Mouse (Mus musculus): Measurements from ENCODE around the gene Itgam. TPM values are rescaled to one million over a fixed set of nuclear protein-coding genes. Genes with fewer than 3 reads are reported as not detected.

Gene Itgam
- polyA plus RNA-seq, 1 experiment from 2014 or later, result 0.42 TPM

DNA sequence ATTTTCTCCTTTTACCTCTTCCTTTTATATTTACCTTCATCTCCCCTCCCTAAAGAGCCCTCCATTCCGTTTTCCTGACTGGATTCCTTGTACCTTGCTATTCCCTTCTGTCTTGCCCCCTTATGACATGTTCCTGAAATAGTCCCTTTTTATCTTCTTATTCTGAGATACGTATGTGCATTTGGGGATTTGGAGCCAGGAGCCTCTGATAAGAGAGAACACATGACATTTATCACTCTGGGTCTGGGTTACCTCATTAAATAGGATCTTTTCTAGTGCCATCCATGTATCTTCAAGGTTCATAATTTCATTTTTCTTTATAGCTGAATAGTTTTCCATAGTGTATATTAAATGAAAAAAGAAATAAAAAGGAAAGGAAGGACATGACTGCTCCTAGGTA, 16.8 kb upstream of the Itgam start:
- no peaks in the 10 kb centered on the region for H3K9me3 ChIP-seq (ENCODE audit: control insufficient read depth, low read length)
- H3K4me2 ChIP-seq (replicated peaks; ENCODE audit: low read depth, low read length), result no peak overlapping the region
- H3K9ac ChIP-seq (ENCODE audit: low read depth, low read length), result no peak overlapping the region
- no peaks in the 10 kb centered on the region for H3K36me3 ChIP-seq (ENCODE audit: control insufficient read depth, insufficient read depth, low read length)
- H3K4me3 ChIP-seq (ENCODE audit: low read depth, low read length), result no peak overlapping the region
- 79% methylated on average over 2 of the region's 2 CpGs for WGBS
- ATAC-seq (ENCODE audit: low FRiP score) (no peak), DNase-seq (ENCODE audit: low spot score) (no peak)
- H3K4me1 ChIP-seq (replicated peaks; ENCODE audit: control insufficient read depth, insufficient read depth, low read length), result no peaks in the 10 kb centered on the region
- no peak overlapping the region for H3K27ac ChIP-seq (ENCODE audit: low read depth, low read length)
- no peaks in the 10 kb centered on the region for H3K27me3 ChIP-seq (ENCODE audit: control insufficient read depth, insufficient read depth, low read length)

DNA sequence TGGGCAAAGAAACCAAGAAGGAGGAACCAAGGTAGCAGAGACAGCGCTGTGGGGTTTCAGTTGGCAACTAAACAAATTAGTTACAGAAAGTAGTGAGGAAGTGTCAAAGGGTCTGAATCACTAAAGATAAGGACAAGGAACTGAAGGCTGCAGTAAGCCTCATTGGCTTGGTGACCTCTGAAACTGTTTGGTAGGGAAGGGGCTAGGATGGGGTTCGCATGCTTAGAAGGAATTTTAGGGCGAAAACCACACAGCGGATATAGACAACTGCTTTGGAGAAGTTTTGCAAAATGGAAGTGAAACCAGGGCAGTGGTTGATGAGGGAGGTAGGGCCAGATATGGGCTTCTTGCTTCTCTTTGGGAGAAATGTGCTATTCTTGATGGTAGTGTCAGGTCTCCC, 13.6 kb upstream of the Itgam start:
- Histone ChIP-seq H3K27me3 (ENCODE audit: control insufficient read depth, insufficient read depth, low read length) (no peaks in the 10 kb centered on the region), H3K4me2 (replicated peaks; ENCODE audit: low read depth, low read length) (no peak overlapping the region), H3K9me3 (ENCODE audit: control insufficient read depth, low read length) (no peaks in the 10 kb centered on the region), H3K4me1 (replicated peaks; ENCODE audit: control insufficient read depth, insufficient read depth, low read length) (no peaks in the 10 kb centered on the region), H3K36me3 (ENCODE audit: control insufficient read depth, insufficient read depth, low read length) (no peaks in the 10 kb centered on the region), H3K9ac (ENCODE audit: low read depth, low read length) (no peak overlapping the region), H3K27ac (ENCODE audit: low read depth, low read length) (no peak overlapping the region), H3K4me3 (ENCODE audit: low read depth, low read length) (no peak overlapping the region)
- no peak for DNase-seq (ENCODE audit: low spot score)
- 92% methylated on average over 4 of the region's 4 CpGs for WGBS
- no peak for ATAC-seq (ENCODE audit: low FRiP score)

DNA sequence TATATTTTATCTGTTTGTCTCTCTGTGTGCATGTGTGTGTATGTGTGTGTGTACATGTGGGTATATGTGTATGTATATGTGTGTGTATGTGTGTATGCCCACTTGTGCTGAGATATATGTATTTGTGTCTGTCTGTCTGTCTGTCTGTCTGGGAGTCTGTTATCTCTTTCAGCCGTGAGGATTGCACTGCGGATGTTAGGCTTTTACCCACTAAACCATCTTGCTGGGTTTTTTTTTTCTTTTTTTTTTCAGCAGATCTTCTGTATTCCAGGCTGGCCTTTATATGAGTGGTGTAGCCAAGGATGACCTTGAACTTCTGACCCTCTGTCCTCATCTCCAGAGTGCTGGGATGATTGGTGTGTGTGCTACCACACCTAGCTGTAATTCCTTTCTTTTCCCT, 13.2 kb upstream of the Itgam start:
- WGBS, result 80% methylated on average over 2 of the region's 2 CpGs
- ATAC-seq (ENCODE audit: low FRiP score) (no peak), DNase-seq (ENCODE audit: low spot score) (no peak)
- Histone ChIP-seq H3K9ac (ENCODE audit: low read depth, low read length) (no peak overlapping the region), H3K36me3 (ENCODE audit: control insufficient read depth, insufficient read depth, low read length) (no peaks in the 10 kb centered on the region), H3K9me3 (ENCODE audit: control insufficient read depth, low read length) (no peaks in the 10 kb centered on the region), H3K4me2 (replicated peaks; ENCODE audit: low read depth, low read length) (no peak overlapping the region), H3K27ac (ENCODE audit: low read depth, low read length) (no peak overlapping the region), H3K4me1 (replicated peaks; ENCODE audit: control insufficient read depth, insufficient read depth, low read length) (no peaks in the 10 kb centered on the region), H3K4me3 (ENCODE audit: low read depth, low read length) (no peak overlapping the region), H3K27me3 (ENCODE audit: control insufficient read depth, insufficient read depth, low read length) (no peaks in the 10 kb centered on the region)

DNA sequence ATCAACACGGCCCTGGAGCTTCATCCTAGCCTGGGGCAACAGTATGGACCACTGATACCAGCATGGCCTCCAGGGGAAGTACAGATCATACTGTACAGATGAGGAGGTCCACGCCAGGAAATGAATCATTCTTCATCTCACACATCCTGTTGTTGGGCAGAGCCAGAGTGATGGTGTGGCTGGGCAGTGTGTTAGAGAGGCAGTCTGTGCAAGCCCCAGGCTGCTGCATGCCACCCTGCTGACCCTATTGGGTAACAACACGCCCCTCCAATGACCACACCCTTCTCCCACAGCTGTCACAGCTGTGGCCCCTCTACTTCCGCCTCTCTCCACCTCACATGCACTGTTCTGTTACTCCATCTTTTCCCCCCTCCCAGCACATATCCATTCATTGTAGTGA, 11.7 kb upstream of the Itgam start:
- no peaks in the 10 kb centered on the region for H3K4me1 ChIP-seq (replicated peaks; ENCODE audit: control insufficient read depth, insufficient read depth, low read length)
- H3K27me3 ChIP-seq (ENCODE audit: control insufficient read depth, insufficient read depth, low read length), result no peaks in the 10 kb centered on the region
- no peak overlapping the region for H3K9ac ChIP-seq (ENCODE audit: low read depth, low read length)
- H3K4me3 ChIP-seq (ENCODE audit: low read depth, low read length), result no peak overlapping the region
- H3K4me2 ChIP-seq (replicated peaks; ENCODE audit: low read depth, low read length), result no peak overlapping the region
- no peak overlapping the region for H3K27ac ChIP-seq (ENCODE audit: low read depth, low read length)
- H3K36me3 ChIP-seq (ENCODE audit: control insufficient read depth, insufficient read depth, low read length), result no peaks in the 10 kb centered on the region
- 69% methylated on average over 4 of the region's 4 CpGs for WGBS
- no peak for ATAC-seq (ENCODE audit: low FRiP score)
- DNase-seq (ENCODE audit: low spot score), result no peak
- no peaks in the 10 kb centered on the region for H3K9me3 ChIP-seq (ENCODE audit: control insufficient read depth, low read length)

DNA sequence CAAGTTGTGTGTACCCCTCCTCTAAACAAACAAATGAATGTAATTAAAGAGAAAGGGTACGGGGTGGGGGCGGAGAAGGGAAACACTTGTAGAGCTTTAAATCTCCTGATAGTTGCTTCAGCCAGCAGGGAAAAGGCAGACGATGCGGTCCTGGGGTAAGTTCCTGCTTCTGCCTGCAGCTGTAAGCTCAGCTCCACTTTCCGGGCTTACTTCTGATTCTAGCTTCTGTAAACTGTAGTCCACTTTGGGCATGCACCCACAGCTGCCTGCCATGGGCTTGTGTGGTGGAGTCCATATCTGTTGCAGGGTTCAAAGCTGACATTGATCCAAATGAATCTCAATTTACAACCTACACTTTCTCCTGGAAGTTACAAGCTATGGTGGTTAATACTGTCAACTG, 9.4 kb upstream of the Itgam start:
- Histone ChIP-seq H3K4me1 (replicated peaks; ENCODE audit: control insufficient read depth, insufficient read depth, low read length) (no peaks in the 10 kb centered on the region), H3K9me3 (ENCODE audit: control insufficient read depth, low read length) (no peaks in the 10 kb centered on the region), H3K27ac (ENCODE audit: low read depth, low read length) (no peak overlapping the region), H3K36me3 (ENCODE audit: control insufficient read depth, insufficient read depth, low read length) (no peaks in the 10 kb centered on the region), H3K27me3 (ENCODE audit: control insufficient read depth, insufficient read depth, low read length) (no peaks in the 10 kb centered on the region), H3K4me2 (replicated peaks; ENCODE audit: low read depth, low read length) (no peak overlapping the region), H3K9ac (ENCODE audit: low read depth, low read length) (no peak overlapping the region), H3K4me3 (ENCODE audit: low read depth, low read length) (no peak overlapping the region)
- WGBS, result 87% methylated on average over 5 of the region's 5 CpGs
- ATAC-seq (ENCODE audit: low FRiP score) (no peak), DNase-seq (ENCODE audit: low spot score) (no peak)

DNA sequence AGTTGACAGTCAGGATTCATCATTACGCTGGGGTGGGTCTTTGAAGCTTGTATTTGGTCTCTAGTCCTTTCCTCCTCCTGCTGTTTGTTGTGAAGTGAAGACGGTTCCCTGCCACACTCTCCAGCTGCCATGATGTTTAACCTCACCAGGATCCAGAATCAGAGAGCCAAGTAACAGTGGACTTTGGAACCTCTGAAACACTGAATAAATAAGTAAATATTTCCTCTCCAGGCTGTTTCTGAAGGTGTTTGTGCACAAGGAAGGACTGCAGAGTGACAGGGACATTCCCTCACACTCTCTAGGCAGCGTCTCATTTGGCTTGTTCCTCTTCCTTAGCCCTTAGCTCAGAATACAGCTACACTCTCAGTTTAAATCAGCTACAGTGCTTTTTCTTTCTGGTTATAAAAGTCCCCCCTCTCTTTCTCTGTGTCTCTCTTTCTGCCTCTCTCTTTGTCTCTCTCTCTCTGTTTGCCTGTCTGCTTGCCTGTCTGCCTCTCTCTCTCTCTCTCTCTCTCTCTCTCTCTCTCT, 5.5 kb upstream of the Itgam start:
- no peaks in the 10 kb centered on the region for H3K27me3 ChIP-seq (ENCODE audit: control insufficient read depth, insufficient read depth, low read length)
- H3K9ac ChIP-seq (ENCODE audit: low read depth, low read length), result no peak overlapping the region
- ATAC-seq (ENCODE audit: low FRiP score) (no peak), DNase-seq (ENCODE audit: low spot score) (no peak)
- no peak overlapping the region for H3K4me3 ChIP-seq (ENCODE audit: low read depth, low read length)
- no peak overlapping the region for H3K4me2 ChIP-seq (replicated peaks; ENCODE audit: low read depth, low read length)
- no peaks in the 10 kb centered on the region for H3K4me1 ChIP-seq (replicated peaks; ENCODE audit: control insufficient read depth, insufficient read depth, low read length)
- no peaks in the 10 kb centered on the region for H3K9me3 ChIP-seq (ENCODE audit: control insufficient read depth, low read length)
- H3K27ac ChIP-seq (ENCODE audit: low read depth, low read length), result no peak overlapping the region
- H3K36me3 ChIP-seq (ENCODE audit: control insufficient read depth, insufficient read depth, low read length), result no peaks in the 10 kb centered on the region
- 76% methylated on average over 3 of the region's 3 CpGs for WGBS

DNA sequence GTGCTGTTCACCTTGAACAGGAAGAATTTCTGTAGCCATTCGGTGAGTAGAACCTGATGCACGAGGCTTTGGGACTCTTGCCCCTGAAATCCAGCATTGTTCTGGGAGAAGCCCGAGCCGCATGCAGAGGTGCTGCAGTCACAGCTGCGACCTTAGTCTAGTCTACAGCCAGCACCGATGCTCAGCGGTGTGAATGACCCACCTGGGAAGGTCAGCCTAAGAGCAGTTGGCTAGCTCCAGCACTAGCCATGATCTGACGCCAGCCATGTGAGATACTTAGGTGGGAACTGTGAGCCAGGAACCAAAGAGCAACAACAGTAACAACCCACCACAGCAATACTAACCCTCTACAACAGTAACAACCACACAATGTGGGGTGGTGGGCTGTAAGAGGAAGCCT, 4.6 kb upstream of the Itgam start:
- H3K36me3 ChIP-seq (ENCODE audit: control insufficient read depth, insufficient read depth, low read length), result no peaks in the 10 kb centered on the region
- no peak for DNase-seq (ENCODE audit: low spot score)
- H3K9ac ChIP-seq (ENCODE audit: low read depth, low read length), result no peak overlapping the region
- no peak overlapping the region for H3K4me3 ChIP-seq (ENCODE audit: low read depth, low read length)
- no peaks in the 10 kb centered on the region for H3K27me3 ChIP-seq (ENCODE audit: control insufficient read depth, insufficient read depth, low read length)
- ATAC-seq (ENCODE audit: low FRiP score), result no peak
- no peak overlapping the region for H3K4me2 ChIP-seq (replicated peaks; ENCODE audit: low read depth, low read length)
- 79% methylated on average over 8 of the region's 8 CpGs for WGBS
- no peak overlapping the region for H3K27ac ChIP-seq (ENCODE audit: low read depth, low read length)
- H3K4me1 ChIP-seq (replicated peaks; ENCODE audit: control insufficient read depth, insufficient read depth, low read length), result no peaks in the 10 kb centered on the region
- no peaks in the 10 kb centered on the region for H3K9me3 ChIP-seq (ENCODE audit: control insufficient read depth, low read length)

DNA sequence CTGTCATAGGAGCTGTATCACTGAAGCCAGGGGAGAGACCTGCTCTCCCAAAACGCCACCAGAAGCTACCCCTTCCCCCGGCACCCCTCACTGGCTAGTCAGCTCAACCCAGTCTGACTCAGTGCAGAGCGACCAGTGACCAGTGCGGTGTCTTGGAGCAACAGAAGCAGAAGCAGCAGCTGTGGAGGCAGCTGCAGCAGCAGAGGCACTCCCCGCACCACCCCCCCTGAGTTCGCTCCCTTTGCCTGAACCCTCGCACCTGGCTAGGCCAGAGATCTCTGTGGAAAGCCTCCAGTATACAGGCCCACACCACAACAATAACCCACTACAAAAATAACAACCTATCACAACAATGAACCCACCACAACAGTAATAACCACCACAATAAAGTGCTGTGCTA, 3.9 kb upstream of the Itgam start:
- Histone ChIP-seq H3K36me3 (ENCODE audit: control insufficient read depth, insufficient read depth, low read length) (no peaks in the 10 kb centered on the region), H3K9ac (ENCODE audit: low read depth, low read length) (no peak overlapping the region), H3K27ac (ENCODE audit: low read depth, low read length) (no peak overlapping the region), H3K9me3 (ENCODE audit: control insufficient read depth, low read length) (no peaks in the 10 kb centered on the region), H3K4me1 (replicated peaks; ENCODE audit: control insufficient read depth, insufficient read depth, low read length) (no peaks in the 10 kb centered on the region), H3K4me3 (ENCODE audit: low read depth, low read length) (no peak overlapping the region), H3K27me3 (ENCODE audit: control insufficient read depth, insufficient read depth, low read length) (no peaks in the 10 kb centered on the region), H3K4me2 (replicated peaks; ENCODE audit: low read depth, low read length) (no peak overlapping the region)
- DNase-seq (ENCODE audit: low spot score), result no peak
- no peak for ATAC-seq (ENCODE audit: low FRiP score)
- WGBS, result 75% methylated on average over 7 of the region's 7 CpGs

DNA sequence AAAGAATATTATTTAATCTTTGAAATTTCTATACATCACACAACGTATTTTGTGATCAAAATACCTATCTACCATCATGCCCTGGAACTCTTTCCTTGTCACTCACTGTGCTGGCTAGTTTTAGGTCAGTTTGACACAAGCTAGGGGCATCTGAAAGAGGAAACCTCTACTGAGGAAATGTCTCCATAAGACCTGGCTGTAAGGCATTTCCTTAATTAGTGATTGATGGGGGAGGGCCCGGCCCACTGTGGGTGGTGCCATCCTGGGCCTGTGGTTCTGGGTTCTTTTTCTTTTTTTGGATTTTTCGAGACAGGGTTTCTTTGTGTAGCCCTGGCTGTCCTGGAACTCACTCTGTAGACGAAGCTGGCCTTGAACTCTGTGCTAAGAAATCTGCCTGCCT, 3.3 kb upstream of the Itgam start:
- Histone ChIP-seq H3K4me1 (replicated peaks; ENCODE audit: control insufficient read depth, insufficient read depth, low read length) (no peaks in the 10 kb centered on the region), H3K27ac (ENCODE audit: low read depth, low read length) (no peak overlapping the region), H3K9me3 (ENCODE audit: control insufficient read depth, low read length) (no peaks in the 10 kb centered on the region), H3K9ac (ENCODE audit: low read depth, low read length) (no peak overlapping the region), H3K36me3 (ENCODE audit: control insufficient read depth, insufficient read depth, low read length) (no peaks in the 10 kb centered on the region), H3K27me3 (ENCODE audit: control insufficient read depth, insufficient read depth, low read length) (no peaks in the 10 kb centered on the region), H3K4me2 (replicated peaks; ENCODE audit: low read depth, low read length) (no peak overlapping the region), H3K4me3 (ENCODE audit: low read depth, low read length) (no peak overlapping the region)
- WGBS, result 88% methylated on average over 4 of the region's 4 CpGs
- DNase-seq (ENCODE audit: low spot score), result no peak
- ATAC-seq (ENCODE audit: low FRiP score), result no peak
